Mouse (Mus musculus) thymus, adult 18-20 months (tissue): ENCODE results near the gene Dcbld1.
"Not testable (repeated sequence)": the region's sequence is repeated elsewhere in the genome, so short reads cannot be mapped to it uniquely, and the experiment has no call there.

Experiments
- DNase-seq, 2 experiments: peaks; one replicate each; pipeline ENCODE4 v3.0.0; 2022; ENCODE audit warnings: mixed read lengths in 2 of 2

Dcbld1 gene

GRCm38 (mm10) chr10:52264162-52264561 is 30.7 kb downstream of the Dcbld1 start:
- DNase-seq: no peak

- no peak for DNase-seq
Observed at GRCm38 (mm10) chr10:52268879-52269278, 35.5 kb downstream of the Dcbld1 start.

- no peak for DNase-seq
Observed at GRCm38 (mm10) chr10:52271385-52271784, 38.0 kb downstream of the Dcbld1 start.

GRCm38 (mm10) chr10:52273012-52273411 is 39.6 kb downstream of the Dcbld1 start:
- DNase-seq: no peak

GRCm38 (mm10) chr10:52274001-52274909 is 40.8 kb downstream of the Dcbld1 start:
- DNase-seq: no peak

GRCm38 (mm10) chr10:52274910-52275604 is 41.6 kb downstream of the Dcbld1 start:
- no peak for DNase-seq

GRCm38 (mm10) chr10:52276579-52276978 is 43.2 kb downstream of the Dcbld1 start:
- DNase-seq: no peak

- DNase-seq: not testable (repeated sequence)
Observed at GRCm38 (mm10) chr10:52277564-52277963, 44.1 kb downstream of the Dcbld1 start.

- no peak for DNase-seq
Observed at GRCm38 (mm10) chr10:52278011-52278434, 44.6 kb downstream of the Dcbld1 start.

GRCm38 (mm10) chr10:52278866-52279265 is 45.4 kb downstream of the Dcbld1 start:
- DNase-seq: no peak

GRCm38 (mm10) chr10:52279876-52280275 is 46.5 kb downstream of the Dcbld1 start:
- no peak for DNase-seq

- no peak for DNase-seq
Observed at GRCm38 (mm10) chr10:52280623-52281022, 47.2 kb downstream of the Dcbld1 start.

- no peak for DNase-seq
Observed at GRCm38 (mm10) chr10:52281337-52281736, 47.9 kb downstream of the Dcbld1 start.

GRCm38 (mm10) chr10:52284578-52284977 is 51.2 kb downstream of the Dcbld1 start:
- no peak for DNase-seq

GRCm38 (mm10) chr10:52287852-52288533 is 54.6 kb downstream of the Dcbld1 start:
- DNase-seq: no peak

- DNase-seq: no peak
Observed at GRCm38 (mm10) chr10:52289261-52289660, 55.8 kb downstream of the Dcbld1 start.

- DNase-seq: not testable (repeated sequence)
Observed at GRCm38 (mm10) chr10:52292391-52292790, 59.0 kb downstream of the Dcbld1 start.

GRCm38 (mm10) chr10:52293921-52294577 is 60.6 kb downstream of the Dcbld1 start:
- DNase-seq: no peak

GRCm38 (mm10) chr10:52295934-52296333 is 62.5 kb downstream of the Dcbld1 start:
- no peak for DNase-seq

GRCm38 (mm10) chr10:52298568-52298967 is 65.1 kb downstream of the Dcbld1 start:
- DNase-seq: not testable (repeated sequence)

- no peak for DNase-seq
Observed at GRCm38 (mm10) chr10:52301766-52302165, 68.3 kb downstream of the Dcbld1 start.

- no peak for DNase-seq
Observed at GRCm38 (mm10) chr10:52302271-52302670, 68.9 kb downstream of the Dcbld1 start.

- no peak for DNase-seq
Observed at GRCm38 (mm10) chr10:52304574-52304973, 71.2 kb downstream of the Dcbld1 start.
